8 mouse cellular contexts compared by ENCODE assay signal in genomic region chr10:93736114-93736645, GRCm38 (mm10).
DNase-seq lines count a peak whose midpoint lies in the region; ATAC-seq and TF ChIP-seq lines count a peak whose summit lies in the region.

No protein-coding gene starts in this region.

- H3K4me1 ChIP-seq in midbrain, postnatal 0 days (ENCODE audit: insufficient read depth, low read length), result no peaks in the 10 kb centered on the region
- 0 out of 2 replicates have a peak, but pooled peaks cover 2% of the 10 kb centered on the region for H3K4me1 ChIP-seq in midbrain, embryonic 11.5 days (ENCODE audit: control insufficient read depth, insufficient read depth, low read length)
- H3K4me1 ChIP-seq in heart, embryonic 15.5 days (replicated peaks), result peaks cover 5% of the 10 kb centered on the region; the same call in 1 of the 2 replicates

- H3K4me2 ChIP-seq in midbrain, postnatal 0 days (ENCODE audit: low read depth, low read length, poor library complexity, severe bottlenecking), result no peak overlapping the region
- no peak overlapping the region for H3K4me2 ChIP-seq in midbrain, embryonic 11.5 days
- no peak overlapping the region for H3K4me2 ChIP-seq in heart, embryonic 15.5 days

- H3K27me3 ChIP-seq in midbrain, postnatal 0 days (ENCODE audit: insufficient read depth, low read length), result no peaks in the 10 kb centered on the region
- no peaks in the 10 kb centered on the region for H3K27me3 ChIP-seq in midbrain, embryonic 11.5 days (ENCODE audit: control insufficient read depth, insufficient read depth, low read length)
- no peaks in the 10 kb centered on the region for H3K27me3 ChIP-seq in heart, embryonic 15.5 days

- no peak for ATAC-seq in midbrain, postnatal 0 days (ENCODE audit: low FRiP score)
- no peak for ATAC-seq in midbrain, embryonic 11.5 days (ENCODE audit: low FRiP score)
- ATAC-seq in heart, embryonic 15.5 days (replicated peaks; ENCODE audit: insufficient number of reproducible peaks, insufficient read depth, low FRiP score, low read depth), result peak; percentile 60; the same call in 1 of the 2 replicates

- H3K9ac ChIP-seq in midbrain, postnatal 0 days (replicated peaks; ENCODE audit: low read length, poor library complexity, severe bottlenecking), result no peak overlapping the region
- H3K9ac ChIP-seq in midbrain, embryonic 11.5 days (ENCODE audit: low read length), result no peak overlapping the region
- H3K9ac ChIP-seq in heart, embryonic 15.5 days, result no peak overlapping the region

- no peak overlapping the region for H3K4me3 ChIP-seq in midbrain, postnatal 0 days (ENCODE audit: low read depth, low read length)
- no peak overlapping the region for H3K4me3 ChIP-seq in midbrain, embryonic 11.5 days (ENCODE audit: low read depth, low read length)
- no peak overlapping the region for H3K4me3 ChIP-seq in heart, embryonic 15.5 days

- H3K36me3 ChIP-seq in midbrain, postnatal 0 days (ENCODE audit: insufficient read depth, low read length), result no peaks in the 10 kb centered on the region
- H3K36me3 ChIP-seq in midbrain, embryonic 11.5 days (ENCODE audit: control insufficient read depth, insufficient read depth, low read length), result no peaks in the 10 kb centered on the region
- no peaks in the 10 kb centered on the region for H3K36me3 ChIP-seq in heart, embryonic 15.5 days

- no peak for TF ChIP-seq CTCF in midbrain, postnatal 0 days (IDR thresholded peaks at IDR 0.05)

- DNase-seq in midbrain, postnatal 0 days (ENCODE audit: low spot score), result peak; percentile 69
- no peak for DNase-seq in midbrain, embryonic 11.5 days (ENCODE audit: low spot score, missing footprints)
- DNase-seq in cerebellum, adult 9-10 months, result peak; percentile 67
- peak; percentile 91 for DNase-seq in kidney, postnatal 14 days
- peak; percentile 62 for DNase-seq in retina, postnatal 7 days (ENCODE audit: low read depth, low spot score)
- DNase-seq in urinary bladder, postnatal 14 days (ENCODE audit: low spot score), result no peak
- no peak for DNase-seq in embryo, embryonic 10.5 days (ENCODE audit: low spot score)

- WGBS in midbrain, postnatal 0 days, result 25% methylated on average over 6 of the region's 6 CpGs
- WGBS in midbrain, embryonic 11.5 days, result 65% methylated on average over 6 of the region's 6 CpGs
- 27% methylated on average over 6 of the region's 6 CpGs for WGBS in heart, embryonic 15.5 days

- no peak overlapping the region for H3K27ac ChIP-seq in midbrain, postnatal 0 days (ENCODE audit: low read depth, low read length)
- H3K27ac ChIP-seq in midbrain, embryonic 11.5 days (ENCODE audit: low read depth, low read length), result no peak overlapping the region
- no peak overlapping the region for H3K27ac ChIP-seq in heart, embryonic 15.5 days

- H3K9me3 ChIP-seq in midbrain, postnatal 0 days (ENCODE audit: low read length), result no peaks in the 10 kb centered on the region
- no peaks in the 10 kb centered on the region for H3K9me3 ChIP-seq in midbrain, embryonic 11.5 days (ENCODE audit: control insufficient read depth, low read length)
- no peaks in the 10 kb centered on the region for H3K9me3 ChIP-seq in heart, embryonic 15.5 days (replicated peaks)

Comparison
In these comparisons a context has a peak if more than half of its experiments do, and no peak if none do; other contexts are left out.
1. DNase-seq: peak in midbrain, postnatal 0 days (single experiment), cerebellum, adult 9-10 months (single experiment), kidney, postnatal 14 days (single experiment) and retina, postnatal 7 days (single experiment); none in midbrain, embryonic 11.5 days (single experiment), urinary bladder, postnatal 14 days (single experiment) and embryo, embryonic 10.5 days (single experiment).